Comparison of ENCODE assay signal across 10 mouse cellular contexts in the genomic region with DNA sequence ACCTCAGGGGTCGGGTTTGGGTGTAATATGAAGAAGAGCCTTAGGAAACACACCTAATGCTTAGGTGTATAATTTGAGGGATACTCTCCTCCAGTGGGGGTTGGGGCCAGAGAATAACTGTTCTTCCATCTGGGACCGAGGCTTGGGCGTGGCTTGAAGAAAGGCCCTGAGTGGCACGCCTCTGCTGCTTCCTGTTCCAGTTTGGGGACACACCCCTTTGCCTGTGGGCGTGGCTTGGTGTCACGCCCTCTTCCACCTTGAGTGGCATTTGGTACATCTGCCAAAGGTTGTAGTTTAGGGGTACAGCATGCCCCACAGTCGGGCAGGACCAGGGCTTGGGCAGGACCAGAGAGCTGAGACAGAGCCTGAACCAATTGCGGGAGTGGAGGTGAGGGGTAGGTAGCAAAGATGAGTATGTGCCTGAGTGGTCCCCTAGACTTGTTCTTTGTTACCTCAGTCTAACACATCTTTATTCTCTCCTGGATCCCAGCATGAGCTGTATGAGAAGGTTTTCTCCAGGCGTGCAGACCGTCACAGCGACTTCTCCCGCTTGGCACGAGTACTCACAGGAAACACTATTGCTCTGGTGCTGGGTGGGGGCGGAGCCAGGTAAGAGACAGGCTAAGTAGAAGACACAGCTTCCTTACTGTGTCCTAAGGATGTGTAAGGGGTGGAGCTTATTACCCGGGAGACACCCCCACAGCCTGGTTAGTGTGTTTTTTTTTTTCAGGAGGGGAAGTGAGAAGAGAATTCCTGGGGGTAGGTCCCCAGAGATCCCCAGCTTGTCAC. TPM values are rescaled to one million over a fixed set of nuclear protein-coding genes. Genes with fewer than 3 reads are reported as not detected.
A peak's percentile ranks its signal among the peaks of the same experiment; 100 is the strongest.
DNase-seq lines count a peak whose midpoint lies in the region; ATAC-seq lines count a peak whose summit lies in the region.
"Had no signal": no experiment of that assay in that cellular context is flagged by ENCODE, and none has a peak within 500 bp of the region (broad histone marks: within the 10 kb centered on the region; RNA-seq: fewer than 3 reads in every experiment).

No protein-coding gene starts in this region.

- H3K27ac ChIP-seq in midbrain, embryonic 12.5 days (replicated peaks): no peak overlapping the region
- H3K27ac ChIP-seq in midbrain, embryonic 14.5 days (replicated peaks; ENCODE audit: low read depth, low read length): no peak overlapping the region
- no peak overlapping the region for H3K27ac ChIP-seq in liver, embryonic 11.5 days (ENCODE audit: low read depth, low read length)
- H3K27ac ChIP-seq in stomach, embryonic 15.5 days: no peak overlapping the region
- H3K27ac ChIP-seq in forebrain, embryonic 14.5 days (ENCODE audit: low read depth, low read length): no peak overlapping the region
- H3K27ac ChIP-seq: limb, embryonic 12.5 days had no signal

- WGBS in midbrain, embryonic 12.5 days: 61% methylated on average over 15 of the region's 15 CpGs
- WGBS in midbrain, embryonic 14.5 days: 68% methylated on average over 15 of the region's 15 CpGs
- 54% methylated on average over 15 of the region's 15 CpGs for WGBS in liver, embryonic 11.5 days
- WGBS in stomach, embryonic 15.5 days: 62% methylated on average over 15 of the region's 15 CpGs
- WGBS in forebrain, embryonic 14.5 days: 60% methylated on average over 15 of the region's 15 CpGs

- ATAC-seq in midbrain, embryonic 12.5 days (ENCODE audit: low FRiP score, low read depth): 0 out of 2 replicates have a peak, but pooled peaks have one; percentile 19
- ATAC-seq in midbrain, embryonic 14.5 days (ENCODE audit: low FRiP score, low TSS enrichment): no peak
- ATAC-seq in liver, embryonic 11.5 days (replicated peaks; ENCODE audit: low FRiP score): peak; percentile 84
- ATAC-seq in stomach, embryonic 15.5 days (ENCODE audit: insufficient read depth, low FRiP score, low read depth): 0 out of 2 replicates have a peak, but pooled peaks have one; percentile 32
- ATAC-seq in forebrain, embryonic 14.5 days: no peak

- H3K9ac ChIP-seq in midbrain, embryonic 12.5 days (replicated peaks): no peak overlapping the region
- no peak overlapping the region for H3K9ac ChIP-seq in midbrain, embryonic 14.5 days (replicated peaks; ENCODE audit: low read length)
- no peak overlapping the region for H3K9ac ChIP-seq in liver, embryonic 11.5 days (ENCODE audit: low read depth, low read length)
- no peak overlapping the region for H3K9ac ChIP-seq in stomach, embryonic 15.5 days
- H3K9ac ChIP-seq in forebrain, embryonic 14.5 days (ENCODE audit: low read length): no peak overlapping the region
- H3K9ac ChIP-seq: limb, embryonic 12.5 days had no signal

- no peaks in the 10 kb centered on the region for H3K27me3 ChIP-seq in midbrain, embryonic 12.5 days
- no peaks in the 10 kb centered on the region for H3K27me3 ChIP-seq in midbrain, embryonic 14.5 days (ENCODE audit: control insufficient read depth, insufficient read depth, low read length)
- no peaks in the 10 kb centered on the region for H3K27me3 ChIP-seq in liver, embryonic 11.5 days (replicated peaks; ENCODE audit: control insufficient read depth, insufficient read depth, low read length)
- no peaks in the 10 kb centered on the region for H3K27me3 ChIP-seq in stomach, embryonic 15.5 days (replicated peaks)
- no peaks in the 10 kb centered on the region for H3K27me3 ChIP-seq in forebrain, embryonic 14.5 days (replicated peaks; ENCODE audit: control insufficient read depth, insufficient read depth, low read length)
- H3K27me3 ChIP-seq: limb, embryonic 12.5 days had no signal

- H3K4me1 ChIP-seq in midbrain, embryonic 12.5 days: no peaks in the 10 kb centered on the region
- H3K4me1 ChIP-seq in midbrain, embryonic 14.5 days (ENCODE audit: control insufficient read depth, insufficient read depth, low read length): no peaks in the 10 kb centered on the region
- H3K4me1 ChIP-seq in liver, embryonic 11.5 days (replicated peaks; ENCODE audit: control insufficient read depth, insufficient read depth, low read length): peaks cover 4% of the 10 kb centered on the region; the same call in 1 of the 2 replicates
- no peaks in the 10 kb centered on the region for H3K4me1 ChIP-seq in stomach, embryonic 15.5 days
- H3K4me1 ChIP-seq in forebrain, embryonic 14.5 days (ENCODE audit: control insufficient read depth, insufficient read depth, low read length): no peaks in the 10 kb centered on the region
- H3K4me1 ChIP-seq: limb, embryonic 12.5 days had no signal

- no peak for DNase-seq in midbrain, embryonic 14.5 days
- peak; percentile 78 for DNase-seq in WW6 (ENCODE audit: low read depth, low spot score)
- no peak for DNase-seq in liver, embryonic 11.5 days (ENCODE audit: low spot score)
- DNase-seq in forebrain, embryonic 14.5 days (ENCODE audit: low spot score): no peak
- no peak for DNase-seq in gastrocnemius, postnatal 25 days
- DNase-seq in kidney, postnatal 14 days: no peak
- DNase-seq: kidney, adult 8-10 months had no signal

- H3K4me3 ChIP-seq in midbrain, embryonic 12.5 days: no peak overlapping the region
- no peak overlapping the region for H3K4me3 ChIP-seq in midbrain, embryonic 14.5 days (replicated peaks; ENCODE audit: low read depth, low read length)
- H3K4me3 ChIP-seq in liver, embryonic 11.5 days (ENCODE audit: low read depth, low read length): no peak overlapping the region
- H3K4me3 ChIP-seq in stomach, embryonic 15.5 days (replicated peaks): no peak overlapping the region
- no peak overlapping the region for H3K4me3 ChIP-seq in forebrain, embryonic 14.5 days (ENCODE audit: low read depth, low read length)
- H3K4me3 ChIP-seq: limb, embryonic 12.5 days had no signal

- H3K36me3 ChIP-seq in midbrain, embryonic 12.5 days: peaks cover 67% of the 10 kb centered on the region
- H3K36me3 ChIP-seq in midbrain, embryonic 14.5 days (ENCODE audit: control insufficient read depth, insufficient read depth, low read length): peaks cover 75% of the 10 kb centered on the region
- peaks cover 19% of the 10 kb centered on the region; the same call in 1 of the 2 replicates for H3K36me3 ChIP-seq in liver, embryonic 11.5 days (ENCODE audit: control insufficient read depth, insufficient read depth, low read length)
- peaks cover 33% of the 10 kb centered on the region for H3K36me3 ChIP-seq in stomach, embryonic 15.5 days
- H3K36me3 ChIP-seq in forebrain, embryonic 14.5 days (ENCODE audit: control insufficient read depth, insufficient read depth, low read length): peaks cover 53% of the 10 kb centered on the region

- no peaks in the 10 kb centered on the region for H3K9me3 ChIP-seq in midbrain, embryonic 12.5 days
- H3K9me3 ChIP-seq in midbrain, embryonic 14.5 days (ENCODE audit: control insufficient read depth, low read length): no peaks in the 10 kb centered on the region
- no peaks in the 10 kb centered on the region for H3K9me3 ChIP-seq in liver, embryonic 11.5 days (ENCODE audit: control insufficient read depth, low read length)
- no peaks in the 10 kb centered on the region for H3K9me3 ChIP-seq in stomach, embryonic 15.5 days
- H3K9me3 ChIP-seq in forebrain, embryonic 14.5 days (replicated peaks; ENCODE audit: control insufficient read depth, low read length): no peaks in the 10 kb centered on the region
- H3K9me3 ChIP-seq: limb, embryonic 12.5 days had no signal

- no peak overlapping the region for H3K4me2 ChIP-seq in midbrain, embryonic 12.5 days (replicated peaks)
- H3K4me2 ChIP-seq in midbrain, embryonic 14.5 days (ENCODE audit: low read length): no peak overlapping the region
- peak overlapping the region; percentile 39 for H3K4me2 ChIP-seq in liver, embryonic 11.5 days
- no peak overlapping the region for H3K4me2 ChIP-seq in stomach, embryonic 15.5 days
- H3K4me2 ChIP-seq in forebrain, embryonic 14.5 days (ENCODE audit: low read length): no peak overlapping the region
- H3K4me2 ChIP-seq: limb, embryonic 12.5 days had no signal

RNA-seq across cellular contexts. Expression of a gene that starts 21.1 kb away (rescaled TPM):
- 30.5 and 35.0 TPM in 2 replicates for polyA plus RNA-seq in midbrain, embryonic 12.5 days (2016; fragmentation: Nextera tagmentation; extraction: Ambion mirVana)
- polyA plus RNA-seq in midbrain, embryonic 14.5 days (2014; fragmentation: Nextera tagmentation; extraction: Ambion mirVana): 26.4 and 31.1 TPM in 2 replicates
- polyA plus RNA-seq in liver, embryonic 11.5 days (2014; fragmentation: Nextera tagmentation; extraction: Ambion mirVana): 17.8 and 22.9 TPM in 2 replicates
- polyA plus RNA-seq in stomach, embryonic 15.5 days (2015; fragmentation: Nextera tagmentation; extraction: Ambion mirVana): 27.9 and 35.5 TPM in 2 replicates
- 16.7 and 20.7 TPM in 2 replicates for polyA plus RNA-seq in forebrain, embryonic 14.5 days (2014; fragmentation: Nextera tagmentation; extraction: Ambion mirVana)
- 10 to 100 TPM in 1 of 2 experiments, 1 to 10 TPM in 1; 8.3 to 11.8 TPM for total RNA-seq in gastrocnemius, postnatal 25 days (2021)

RNA-seq across cellular contexts. Expression of a gene that starts 31.5 kb away (rescaled TPM):
- polyA plus RNA-seq in midbrain, embryonic 12.5 days (2016; fragmentation: Nextera tagmentation; extraction: Ambion mirVana): 2.8 and 3.2 TPM in 2 replicates
- 0.27 and 0.70 TPM in 2 replicates for polyA plus RNA-seq in midbrain, embryonic 14.5 days (2014; fragmentation: Nextera tagmentation; extraction: Ambion mirVana)
- polyA plus RNA-seq in liver, embryonic 11.5 days (2014; fragmentation: Nextera tagmentation; extraction: Ambion mirVana): 3.0 and 4.9 TPM in 2 replicates
- 1.8 and 2.7 TPM in 2 replicates for polyA plus RNA-seq in stomach, embryonic 15.5 days (2015; fragmentation: Nextera tagmentation; extraction: Ambion mirVana)
- 0.54 and 1.3 TPM in 2 replicates for polyA plus RNA-seq in forebrain, embryonic 14.5 days (2014; fragmentation: Nextera tagmentation; extraction: Ambion mirVana)
- not detected for total RNA-seq in gastrocnemius, postnatal 25 days (2021)

RNA-seq across cellular contexts. Expression of a gene that starts 36.0 kb away (rescaled TPM):
- polyA plus RNA-seq in midbrain, embryonic 12.5 days (2016; fragmentation: Nextera tagmentation; extraction: Ambion mirVana): 74.9 and 79.3 TPM in 2 replicates
- 76.7 and 78.9 TPM in 2 replicates for polyA plus RNA-seq in midbrain, embryonic 14.5 days (2014; fragmentation: Nextera tagmentation; extraction: Ambion mirVana)
- 36.2 and 39.8 TPM in 2 replicates for polyA plus RNA-seq in liver, embryonic 11.5 days (2014; fragmentation: Nextera tagmentation; extraction: Ambion mirVana)
- polyA plus RNA-seq in stomach, embryonic 15.5 days (2015; fragmentation: Nextera tagmentation; extraction: Ambion mirVana): 47.7 and 48.5 TPM in 2 replicates
- 50.5 and 52.2 TPM in 2 replicates for polyA plus RNA-seq in forebrain, embryonic 14.5 days (2014; fragmentation: Nextera tagmentation; extraction: Ambion mirVana)
- total RNA-seq in gastrocnemius, postnatal 25 days (2021): 10 to 100 TPM; 18.6 to 20.4 TPM

RNA-seq across cellular contexts. Expression of a gene that starts 43.3 kb away (rescaled TPM):
- polyA plus RNA-seq in midbrain, embryonic 12.5 days (2016; fragmentation: Nextera tagmentation; extraction: Ambion mirVana): 82.8 and 89.5 TPM in 2 replicates
- 53.0 and 80.8 TPM in 2 replicates for polyA plus RNA-seq in midbrain, embryonic 14.5 days (2014; fragmentation: Nextera tagmentation; extraction: Ambion mirVana)
- polyA plus RNA-seq in liver, embryonic 11.5 days (2014; fragmentation: Nextera tagmentation; extraction: Ambion mirVana): 8.7 and 8.9 TPM in 2 replicates
- 34.5 and 38.6 TPM in 2 replicates for polyA plus RNA-seq in stomach, embryonic 15.5 days (2015; fragmentation: Nextera tagmentation; extraction: Ambion mirVana)
- 66.2 and 66.5 TPM in 2 replicates for polyA plus RNA-seq in forebrain, embryonic 14.5 days (2014; fragmentation: Nextera tagmentation; extraction: Ambion mirVana)
- total RNA-seq in gastrocnemius, postnatal 25 days (2021): 10 to 100 TPM; 24.2 to 24.6 TPM

RNA-seq across cellular contexts. Expression of a gene that starts 50.8 kb away (rescaled TPM):
- 22.9 and 26.5 TPM in 2 replicates for polyA plus RNA-seq in midbrain, embryonic 12.5 days (2016; fragmentation: Nextera tagmentation; extraction: Ambion mirVana)
- polyA plus RNA-seq in midbrain, embryonic 14.5 days (2014; fragmentation: Nextera tagmentation; extraction: Ambion mirVana): 43.1 and 49.0 TPM in 2 replicates
- polyA plus RNA-seq in liver, embryonic 11.5 days (2014; fragmentation: Nextera tagmentation; extraction: Ambion mirVana): 3.5 and 3.9 TPM in 2 replicates
- 16.7 and 17.2 TPM in 2 replicates for polyA plus RNA-seq in stomach, embryonic 15.5 days (2015; fragmentation: Nextera tagmentation; extraction: Ambion mirVana)
- 25.9 and 32.5 TPM in 2 replicates for polyA plus RNA-seq in forebrain, embryonic 14.5 days (2014; fragmentation: Nextera tagmentation; extraction: Ambion mirVana)
- under 1 TPM; 0.61 to 0.67 TPM for total RNA-seq in gastrocnemius, postnatal 25 days (2021)

Comparison
In these comparisons a context has a peak if more than half of its experiments do, and no peak if none do; other contexts are left out.
1. ATAC-seq: peak in midbrain, embryonic 12.5 days (single experiment), liver, embryonic 11.5 days (single experiment) and stomach, embryonic 15.5 days (single experiment); none in midbrain, embryonic 14.5 days (single experiment) and forebrain, embryonic 14.5 days (single experiment).